Mouse (Mus musculus): ENCODE measurements at regions not wholly inside any gene's neighbourhood (a gene's known extent, or its start where the extent isn't known, plus 50 kb on each side); places are given as distances from the start of the nearest gene placed in this dataset.

DNA sequence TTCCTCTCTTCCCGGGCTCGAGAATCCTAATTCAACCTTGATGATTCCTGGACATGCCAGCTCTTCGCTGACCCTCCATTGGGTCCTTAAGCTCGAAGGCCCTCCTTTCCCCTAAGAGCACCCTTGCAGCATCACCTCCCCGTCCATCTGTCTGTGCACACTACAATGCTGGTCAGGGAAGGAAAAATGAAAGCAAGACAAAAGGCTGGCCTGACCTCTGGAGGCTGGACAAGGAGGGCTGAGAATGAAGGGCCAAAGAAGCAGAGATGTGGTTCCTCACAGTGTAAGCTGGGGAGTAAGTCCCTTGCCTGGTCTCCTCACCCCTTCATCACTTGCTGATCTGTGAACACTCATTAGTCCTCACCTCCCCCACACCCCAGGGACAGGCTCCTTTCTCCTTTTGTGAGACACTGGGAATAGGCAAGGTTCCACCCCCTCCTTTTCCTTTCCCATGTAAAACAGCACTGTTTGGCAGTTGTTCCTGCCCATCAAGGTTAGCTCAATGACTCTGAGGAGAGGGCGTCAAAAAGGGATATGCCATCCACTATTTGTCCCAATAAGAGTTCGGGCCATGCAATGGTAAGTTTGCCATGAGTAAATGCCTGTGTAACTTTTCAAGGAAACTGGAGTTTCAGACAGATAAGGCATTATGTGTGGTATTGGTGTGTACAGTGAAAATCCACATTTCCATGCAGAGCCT, 332.3 kb downstream of the Diras2 start:
- H3K27me3 ChIP-seq (ENCODE audit: insufficient read depth, low read length), result no peaks in the 10 kb centered on the region
- H3K4me1 ChIP-seq (replicated peaks; ENCODE audit: insufficient read depth, low read length), result no peaks in the 10 kb centered on the region
- no peak overlapping the region for H3K9ac ChIP-seq (ENCODE audit: low read depth, low read length)
- H3K4me2 ChIP-seq (ENCODE audit: low read length), result no peak overlapping the region
- 83% methylated on average over 7 of the region's 7 CpGs for WGBS
- DNase-seq (ENCODE audit: low spot score), result no peak
- no peak overlapping the region for H3K4me3 ChIP-seq (replicated peaks; ENCODE audit: low read depth, low read length)
- no peaks in the 10 kb centered on the region for H3K9me3 ChIP-seq (replicated peaks; ENCODE audit: low read length)
- no peak for ATAC-seq (replicated peaks; ENCODE audit: low FRiP score, low read depth)
- H3K27ac ChIP-seq, result no peak overlapping the region
- TF ChIP-seq CTCF (IDR thresholded peaks at IDR 0.05; ENCODE audit: low read depth), result peak; percentile 29; the same call in 1 of the 2 replicates
- H3K36me3 ChIP-seq (ENCODE audit: insufficient read depth, low read length), result no peaks in the 10 kb centered on the region

DNA sequence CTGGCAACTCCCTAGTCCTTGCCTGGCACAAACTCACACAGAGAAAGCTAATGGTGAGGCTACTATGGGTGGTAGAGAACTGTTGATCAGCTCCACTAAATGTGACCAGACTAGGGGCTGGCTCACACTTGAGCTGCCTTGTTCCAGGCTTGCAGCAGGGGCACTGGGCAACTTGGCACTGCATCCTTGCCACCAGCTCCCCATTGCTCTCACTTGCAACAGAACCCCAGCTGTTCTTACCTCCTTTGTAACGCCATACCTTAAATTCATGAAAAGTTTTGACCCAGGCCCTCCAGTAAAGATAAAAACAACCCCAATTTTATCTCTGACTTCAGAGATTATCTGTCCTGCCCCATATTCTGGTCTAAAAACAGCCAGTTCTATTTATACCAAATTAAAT, 328.7 kb downstream of the Diras2 start:
- no peak for DNase-seq (ENCODE audit: low spot score)
- Histone ChIP-seq H3K9me3 (replicated peaks; ENCODE audit: low read length) (no peaks in the 10 kb centered on the region), H3K4me1 (replicated peaks; ENCODE audit: insufficient read depth, low read length) (no peaks in the 10 kb centered on the region), H3K4me2 (ENCODE audit: low read length) (no peak overlapping the region), H3K9ac (ENCODE audit: low read depth, low read length) (no peak overlapping the region), H3K27ac (no peak overlapping the region), H3K27me3 (ENCODE audit: insufficient read depth, low read length) (no peaks in the 10 kb centered on the region), H3K36me3 (ENCODE audit: insufficient read depth, low read length) (no peaks in the 10 kb centered on the region), H3K4me3 (replicated peaks; ENCODE audit: low read depth, low read length) (no peak overlapping the region)
- no peak for TF ChIP-seq CTCF (IDR thresholded peaks at IDR 0.05; ENCODE audit: low read depth)
- 54% methylated on average over 1 of the region's 1 CpGs for WGBS
- ATAC-seq (replicated peaks; ENCODE audit: low FRiP score, low read depth), result no peak

DNA sequence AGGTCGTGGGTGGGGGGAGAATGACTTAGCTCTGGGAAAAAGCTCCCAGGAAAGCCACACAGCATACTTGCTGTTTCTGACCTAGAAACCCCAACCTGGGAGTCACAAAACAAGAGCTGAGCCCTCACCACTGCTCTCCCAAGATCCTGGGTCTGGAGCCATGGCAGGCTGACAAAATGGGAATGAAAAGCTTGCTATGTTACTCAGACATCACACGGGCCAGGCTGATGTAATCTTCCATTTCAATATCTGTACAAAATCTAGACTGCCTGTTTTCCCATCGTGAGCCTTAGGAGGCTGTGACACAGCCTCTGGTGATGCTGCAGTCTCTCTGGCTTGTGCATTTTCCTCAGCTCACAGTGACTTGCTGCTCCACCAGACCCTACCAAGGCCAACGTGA, 325.1 kb downstream of the Diras2 start:
- Histone ChIP-seq H3K9me3 (replicated peaks; ENCODE audit: low read length) (no peaks in the 10 kb centered on the region), H3K4me2 (ENCODE audit: low read length) (no peak overlapping the region), H3K4me1 (replicated peaks; ENCODE audit: insufficient read depth, low read length) (no peaks in the 10 kb centered on the region), H3K9ac (ENCODE audit: low read depth, low read length) (no peak overlapping the region), H3K4me3 (replicated peaks; ENCODE audit: low read depth, low read length) (no peak overlapping the region), H3K27me3 (ENCODE audit: insufficient read depth, low read length) (no peaks in the 10 kb centered on the region), H3K36me3 (ENCODE audit: insufficient read depth, low read length) (no peaks in the 10 kb centered on the region), H3K27ac (no peak overlapping the region)
- ATAC-seq (replicated peaks; ENCODE audit: low FRiP score, low read depth) (no peak), DNase-seq (ENCODE audit: low spot score) (no peak)
- TF ChIP-seq CTCF (IDR thresholded peaks at IDR 0.05; ENCODE audit: low read depth), result no peak
- WGBS, result 73% methylated on average over 4 of the region's 4 CpGs

DNA sequence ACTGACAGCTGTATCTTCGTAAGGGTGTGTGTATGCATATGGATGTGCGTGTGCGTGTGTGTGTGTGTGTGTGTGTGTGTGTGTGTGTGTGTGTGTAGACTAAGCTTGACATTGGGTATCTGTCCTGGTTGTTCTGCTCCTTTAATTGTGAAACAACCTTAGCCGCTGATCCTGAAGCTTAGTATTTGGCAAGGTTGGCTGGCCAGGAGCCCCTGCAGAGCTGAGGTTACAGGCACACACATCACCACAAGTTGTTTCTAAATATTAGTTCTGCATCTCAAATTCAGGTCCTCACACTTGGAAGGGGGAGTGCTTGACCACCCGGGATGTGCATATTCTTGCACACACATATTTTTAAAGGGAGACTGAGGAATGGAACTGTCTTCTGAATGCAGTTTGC, 314.7 kb downstream of the Diras2 start:
- Histone ChIP-seq H3K27me3 (ENCODE audit: insufficient read depth, low read length) (no peaks in the 10 kb centered on the region), H3K27ac (no peak overlapping the region), H3K4me2 (ENCODE audit: low read length) (no peak overlapping the region), H3K4me3 (replicated peaks; ENCODE audit: low read depth, low read length) (no peak overlapping the region), H3K9me3 (replicated peaks; ENCODE audit: low read length) (no peaks in the 10 kb centered on the region), H3K4me1 (replicated peaks; ENCODE audit: insufficient read depth, low read length) (no peaks in the 10 kb centered on the region), H3K9ac (ENCODE audit: low read depth, low read length) (no peak overlapping the region), H3K36me3 (ENCODE audit: insufficient read depth, low read length) (no peaks in the 10 kb centered on the region)
- DNase-seq (ENCODE audit: low spot score) (no peak), ATAC-seq (replicated peaks; ENCODE audit: low FRiP score, low read depth) (no peak)
- no peak for TF ChIP-seq CTCF (IDR thresholded peaks at IDR 0.05; ENCODE audit: low read depth)
- 89% methylated on average over 5 of the region's 5 CpGs for WGBS

DNA sequence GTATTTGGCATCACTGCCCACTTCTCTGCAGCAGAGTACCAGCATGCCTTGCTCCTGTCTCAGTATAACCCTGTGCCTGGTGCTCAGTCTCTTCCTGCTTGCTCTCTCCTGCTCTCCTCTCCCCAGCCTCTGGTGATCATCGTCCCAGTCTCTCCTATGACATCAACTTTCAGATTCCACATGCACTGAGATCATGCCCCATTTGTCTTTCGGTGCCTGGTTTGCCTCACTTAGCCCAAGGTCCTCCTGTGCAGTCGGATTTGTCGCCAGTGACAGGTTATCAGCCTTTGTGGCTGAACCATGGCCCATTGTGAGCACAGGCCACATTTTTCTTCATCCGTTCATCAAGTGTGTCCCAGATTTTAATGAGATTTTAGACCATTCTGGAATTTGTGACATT, 314.0 kb downstream of the Diras2 start:
- WGBS, result 80% methylated on average over 5 of the region's 5 CpGs
- no peak for DNase-seq (ENCODE audit: low spot score)
- H3K36me3 ChIP-seq (ENCODE audit: insufficient read depth, low read length), result no peaks in the 10 kb centered on the region

DNA sequence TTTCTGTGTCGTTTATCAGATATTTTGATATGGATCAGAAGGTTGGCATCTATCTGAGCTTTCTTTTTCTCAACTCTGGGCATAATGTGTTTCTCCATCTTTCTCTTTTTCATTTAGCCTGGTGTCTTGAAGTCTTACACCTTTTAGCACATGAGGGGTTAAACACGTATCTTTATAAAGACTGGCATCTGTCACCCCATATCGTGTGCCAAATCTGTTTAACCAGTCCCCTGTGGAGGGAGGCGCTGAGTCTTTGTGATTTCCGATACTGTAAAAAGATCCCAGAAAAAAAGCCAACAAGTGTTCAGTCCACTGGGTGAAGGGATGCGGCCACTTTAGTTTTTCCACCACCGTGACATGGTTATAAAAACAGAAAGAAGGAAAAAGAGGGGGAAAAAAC, 313.3 kb downstream of the Diras2 start:
- H3K27me3 ChIP-seq (ENCODE audit: insufficient read depth, low read length), result no peaks in the 10 kb centered on the region
- WGBS, result 61% methylated on average over 7 of the region's 7 CpGs
- H3K9ac ChIP-seq (ENCODE audit: low read depth, low read length), result no peak overlapping the region
- H3K4me3 ChIP-seq (replicated peaks; ENCODE audit: low read depth, low read length), result no peak overlapping the region
- H3K36me3 ChIP-seq (ENCODE audit: insufficient read depth, low read length), result no peaks in the 10 kb centered on the region
- H3K4me1 ChIP-seq (replicated peaks; ENCODE audit: insufficient read depth, low read length), result peaks cover 5% of the 10 kb centered on the region
- no peak overlapping the region for H3K4me2 ChIP-seq (ENCODE audit: low read length)
- no peak for TF ChIP-seq CTCF (IDR thresholded peaks at IDR 0.05; ENCODE audit: low read depth)
- no peak for ATAC-seq (replicated peaks; ENCODE audit: low FRiP score, low read depth)
- H3K27ac ChIP-seq, result no peak overlapping the region
- no peaks in the 10 kb centered on the region for H3K9me3 ChIP-seq (replicated peaks; ENCODE audit: low read length)
- DNase-seq (ENCODE audit: low spot score), result no peak

More for the DNA sequence above, 314.0 kb downstream of the Diras2 start:
- ATAC-seq (replicated peaks; ENCODE audit: low FRiP score, low read depth), result no peak
- Histone ChIP-seq H3K4me1 (replicated peaks; ENCODE audit: insufficient read depth, low read length) (peaks cover 1% of the 10 kb centered on the region), H3K9me3 (replicated peaks; ENCODE audit: low read length) (no peaks in the 10 kb centered on the region), H3K27me3 (ENCODE audit: insufficient read depth, low read length) (no peaks in the 10 kb centered on the region), H3K9ac (ENCODE audit: low read depth, low read length) (no peak overlapping the region), H3K27ac (no peak overlapping the region), H3K4me2 (ENCODE audit: low read length) (no peak overlapping the region), H3K4me3 (replicated peaks; ENCODE audit: low read depth, low read length) (no peak overlapping the region)
- no peak for TF ChIP-seq CTCF (IDR thresholded peaks at IDR 0.05; ENCODE audit: low read depth)
